Mouse (Mus musculus) adrenal gland (tissue): ENCODE results near the gene Rab39.

Experiments
- intact Hi-C: fragments of 180-260 bp; cut with DNase I; formaldehyde crosslinking; loops from one replicate; pipeline ENCODE4 v1.15.1; 2025
- long read RNA-seq, 2 experiments: library from polyadenylated mRNA; unstranded; transcript quantifications; one replicate each; pipeline ENCODE4 v2.0.0; 2020; ENCODE audit warnings: borderline replicate concordance in 1 of 2; ENCODE audit not compliant: insufficient replicate concordance in 1 of 2

The Rab39 gene
- long read RNA-seq, experiment 1, partial matches to known transcripts = 0 of 1 reads
- long read RNA-seq, experiment 1, other reads (novel, unspliced or antisense) = 0 of 1 reads
- long read RNA-seq, experiment 2 = 0 reads

GRCm38 (mm10) chr9:53705992-53706696 is at the start of gene Rab39:
Gene Rab39 (minus strand): TSS chr9:53706232.
- intact Hi-C loops = no loop called here

- intact Hi-C loops = no loop called here
Measured at GRCm38 (mm10) chr9:53754801-53755200, 48.8 kb upstream of the Rab39 start.

DNA sequence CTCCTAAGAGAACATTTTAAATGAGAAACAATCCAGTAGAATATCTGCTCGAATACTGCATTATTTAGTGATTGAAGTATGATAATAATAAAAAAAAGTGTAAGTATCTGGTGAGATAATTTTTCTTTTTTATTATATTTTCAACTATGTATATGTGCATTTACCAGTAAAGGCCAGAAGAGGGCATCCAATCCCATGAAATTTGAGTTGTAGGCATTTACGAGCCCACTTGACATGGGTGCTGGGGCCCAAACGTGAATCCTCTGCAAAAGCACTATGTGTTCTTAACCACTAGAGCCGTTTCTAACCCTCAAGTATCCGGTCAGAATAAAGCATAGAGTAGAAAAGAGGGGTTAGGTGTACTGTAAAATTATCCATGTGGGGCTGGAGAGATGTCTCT is 44.9 kb upstream of the Rab39 start:
- intact Hi-C loops = loop anchor here (1.0 kb wide), 1 partner anchor 67 kb away; no protein-coding TSS in a partner anchor

DNA sequence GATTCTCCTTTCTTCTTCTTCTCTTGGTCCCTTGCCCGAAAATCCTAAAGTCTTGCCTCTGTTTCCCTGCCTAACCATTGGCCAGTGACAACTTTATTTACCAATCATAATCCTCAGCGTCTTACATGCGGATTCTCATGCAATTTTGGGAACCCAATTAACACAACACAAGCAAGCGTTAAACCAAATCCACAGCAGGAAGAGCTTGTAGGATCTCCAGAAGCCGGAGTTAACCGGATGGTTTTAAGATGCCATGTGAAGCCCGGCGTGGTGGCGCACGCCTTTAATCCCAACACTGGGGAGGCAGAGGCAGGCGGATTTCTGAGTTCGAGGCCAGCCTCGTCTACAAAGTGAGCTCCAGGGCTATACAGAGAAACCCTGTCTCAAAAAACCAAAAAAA is 44.4 kb upstream of the Rab39 start:
- intact Hi-C loops = no loop called here

DNA sequence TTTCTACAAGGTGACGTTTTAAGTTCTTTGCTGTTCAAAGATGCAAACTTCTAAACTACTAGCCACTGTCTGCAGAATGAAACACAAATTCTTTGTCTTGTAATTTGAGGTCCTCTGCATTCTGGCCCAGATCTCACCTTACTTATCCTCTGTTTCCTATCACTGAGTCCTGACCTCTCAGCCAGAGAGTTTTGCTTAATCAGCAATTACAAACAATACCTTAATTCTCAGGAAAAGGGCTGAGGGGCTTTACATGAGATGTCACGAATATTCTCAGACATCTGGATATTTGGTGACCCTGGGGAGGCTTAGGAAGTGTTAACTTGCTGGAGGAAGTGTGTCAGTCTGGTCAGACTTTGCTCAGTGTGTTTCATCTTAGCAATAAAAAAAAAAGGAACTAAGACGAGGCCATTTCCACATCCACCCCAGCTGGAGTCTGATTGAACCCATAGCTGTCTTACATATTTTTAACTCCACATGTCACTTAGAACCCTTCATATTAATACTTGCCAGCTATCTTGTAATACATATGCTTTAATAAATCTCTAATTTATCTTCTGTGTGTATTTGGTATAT is 34.9 kb upstream of the Rab39 start:
- intact Hi-C loops = no loop called here

GRCm38 (mm10) chr9:53705491-53705991 is 491 bp downstream of the Rab39 start:
- intact Hi-C loops = no loop called here

DNA sequence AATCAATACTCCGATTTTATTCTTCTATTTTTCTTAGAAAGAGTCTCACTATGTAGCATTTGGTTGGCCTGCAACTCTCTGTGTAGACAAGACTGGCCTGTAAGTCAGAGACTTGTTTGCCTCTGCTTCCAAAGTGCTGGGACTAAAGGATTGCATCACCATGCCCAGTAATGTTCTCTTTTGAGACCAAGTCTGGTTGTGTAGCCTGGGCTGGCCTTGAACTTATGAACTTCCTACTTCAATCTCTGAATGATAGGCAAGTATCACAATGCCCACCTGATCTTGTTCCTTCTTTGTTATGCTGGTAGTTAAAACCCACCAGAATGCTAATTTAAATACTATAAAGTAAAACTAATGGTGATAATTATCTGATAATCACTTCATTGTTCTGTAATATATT is 3.0 kb downstream of the Rab39 start:
- intact Hi-C loops = no loop called here

GRCm38 (mm10) chr9:53700496-53700895 is 5.5 kb downstream of the Rab39 start:
- intact Hi-C loops = no loop called here

GRCm38 (mm10) chr9:53695846-53696245 is 10.2 kb downstream of the Rab39 start:
- intact Hi-C loops = no loop called here

GRCm38 (mm10) chr9:53693718-53694117 is 12.3 kb downstream of the Rab39 start:
- intact Hi-C loops = no loop called here

- intact Hi-C loops = no loop called here
Measured at GRCm38 (mm10) chr9:53691745-53692670, 14.0 kb downstream of the Rab39 start.

- intact Hi-C loops = no loop called here
Measured at GRCm38 (mm10) chr9:53680851-53681250, 25.2 kb downstream of the Rab39 start.

DNA sequence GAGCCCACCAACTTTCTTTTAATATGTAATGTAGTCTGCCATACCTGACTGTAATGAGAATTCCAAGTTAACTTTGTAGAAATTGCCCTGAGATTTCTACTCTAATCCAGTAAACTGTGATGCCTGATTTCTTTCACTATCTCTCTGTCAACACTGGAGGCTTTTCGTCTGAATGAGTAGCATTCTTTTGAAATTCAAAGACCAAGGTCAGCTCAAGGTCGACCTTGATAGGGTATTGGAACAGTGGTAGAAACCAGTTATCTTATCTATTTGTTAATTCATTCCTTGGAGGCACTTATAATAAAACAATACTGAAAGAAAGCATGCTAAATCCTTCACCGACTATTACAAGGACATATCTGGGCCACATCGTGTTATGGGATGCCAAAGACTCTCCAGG is 29.1 kb downstream of the Rab39 start:
- intact Hi-C loops = no loop called here

- intact Hi-C loops = no loop called here
Measured at GRCm38 (mm10) chr9:53673571-53673970, 32.5 kb downstream of the Rab39 start.

- intact Hi-C loops = loop anchor here (5.0 kb wide), 1 partner anchor 77 kb away; no protein-coding TSS in a partner anchor
Measured at GRCm38 (mm10) chr9:53669680-53670219, 36.3 kb downstream of the Rab39 start, which contains the start of gene Cul5. Gene Cul5 (minus strand): TSS chr9:53670014.

DNA sequence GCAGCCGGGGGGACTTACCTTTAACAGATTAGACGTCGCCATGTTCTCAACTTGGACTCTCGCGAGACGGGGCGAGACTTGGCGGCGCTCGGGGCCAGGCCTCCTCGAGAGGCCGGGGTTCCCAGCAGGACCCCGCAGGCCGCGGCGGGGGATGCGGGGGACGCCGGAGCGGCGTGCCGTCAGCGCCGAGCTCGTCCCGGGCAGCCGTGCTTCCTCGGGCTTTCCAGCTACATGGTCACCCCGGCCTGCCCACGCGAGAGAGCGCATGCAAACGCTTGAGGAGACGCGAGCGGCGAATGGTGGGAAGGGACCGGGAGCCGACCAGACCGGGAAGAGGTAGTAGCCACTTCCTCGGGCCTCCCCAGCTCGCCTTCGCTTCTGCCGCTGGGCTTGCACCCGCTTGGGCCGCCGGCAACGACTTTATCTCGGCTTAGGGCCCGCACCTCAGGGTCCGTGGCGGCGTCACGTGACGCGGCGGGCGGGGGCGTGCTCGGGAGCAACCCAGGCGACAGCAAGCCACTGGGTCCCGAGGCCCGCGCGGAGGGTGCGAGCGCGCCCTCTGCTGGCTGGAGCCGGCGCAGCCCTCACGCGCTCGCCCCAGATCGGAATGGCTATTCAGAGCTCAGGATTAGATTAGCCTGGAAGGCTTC is 38.9 kb downstream of the Rab39 start:
- intact Hi-C loops = loop anchor here (5.0 kb wide), 1 partner anchor 75 kb away; no protein-coding TSS in a partner anchor

- intact Hi-C loops = loop anchor here (5.0 kb wide), 1 partner anchor 74 kb away; no protein-coding TSS in a partner anchor
Measured at GRCm38 (mm10) chr9:53666665-53667019, 39.4 kb downstream of the Rab39 start.

GRCm38 (mm10) chr9:53665428-53665827 is 40.6 kb downstream of the Rab39 start:
- intact Hi-C loops = loop anchor here (5.0 kb wide), 1 partner anchor 73 kb away; no protein-coding TSS in a partner anchor

DNA sequence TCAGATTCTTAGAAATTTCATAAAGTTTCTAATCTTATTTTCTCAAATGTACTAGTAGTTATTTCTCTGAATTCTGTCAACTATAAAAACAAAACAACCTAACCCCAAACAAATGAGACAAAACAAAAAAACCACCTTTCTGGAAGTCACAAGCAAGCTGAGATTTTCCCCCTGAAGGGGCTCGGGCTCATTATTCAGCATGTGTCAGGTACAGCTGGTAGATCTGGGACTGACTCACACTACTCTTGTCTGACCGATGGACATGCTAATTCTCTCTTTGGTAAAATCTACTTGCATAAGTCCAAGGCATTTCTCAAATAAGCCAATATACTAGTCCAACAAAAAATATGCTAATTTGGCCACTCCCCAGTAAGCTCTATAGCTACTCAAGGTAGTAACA is 41.2 kb downstream of the Rab39 start:
- intact Hi-C loops = loop anchor here (5.0 kb wide), 1 partner anchor 73 kb away; no protein-coding TSS in a partner anchor

DNA sequence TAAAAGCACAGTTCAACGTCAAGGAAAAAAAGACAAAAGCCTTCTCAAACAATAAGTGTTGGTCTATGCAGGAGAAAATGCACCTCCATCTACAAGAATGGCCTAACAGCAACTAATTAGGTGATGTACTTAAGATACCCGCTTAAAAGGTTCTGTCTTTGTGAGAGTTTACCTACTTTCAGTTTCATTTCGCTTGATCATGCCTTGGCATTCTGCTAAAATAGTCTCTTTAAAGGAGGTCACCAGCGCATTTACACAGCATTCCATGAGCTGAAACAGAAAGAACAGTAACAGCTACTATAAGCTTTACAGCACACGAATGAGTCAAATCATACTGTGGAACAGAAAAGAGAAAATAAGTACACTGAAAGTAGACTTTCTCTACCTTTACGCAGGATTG is 71.2 kb downstream of the Rab39 start:
- intact Hi-C loops = no loop called here
